Mouse (Mus musculus) forebrain, embryonic 16.5 days (tissue): ENCODE measurements around the gene Gm1673. TPM values are rescaled to one million over a fixed set of nuclear protein-coding genes. Genes with fewer than 3 reads are reported as not detected.
"Not testable (repeated sequence)": the region's sequence is repeated elsewhere in the genome, so short reads cannot be mapped to it uniquely, and the experiment has no call there.

Experiments used
- ATAC-seq: fragments of 200-750 bp; cut with Nextera tagmentation; 2 replicates; pipeline ENCODE4 v1.8.0; 2017; ENCODE audit warnings: mild to moderate bottlenecking, moderate library complexity
- H3K27ac ChIP-seq: fragments of 300-500 bp; sonication (generic); 2 replicates; pipeline ENCODE4 v1.5.1; 2014; ENCODE audit warnings: low read length, control low read depth
- H3K27me3 ChIP-seq: fragments of 300-500 bp; sonication (generic); replicated peaks from 2 replicates; pipeline ENCODE4 v1.6.1; 2014; ENCODE audit warnings: low read length; ENCODE audit not compliant: control insufficient read depth, insufficient read depth
- H3K36me3 ChIP-seq: fragments of 300-500 bp; sonication (generic); 2 replicates; pipeline ENCODE4 v1.6.1; 2014; ENCODE audit not compliant: control insufficient read depth, insufficient read depth
- H3K4me1 ChIP-seq: fragments of 300-500 bp; sonication (generic); replicated peaks from 2 replicates; pipeline ENCODE4 v1.6.1; 2014; ENCODE audit warnings: low read length; ENCODE audit not compliant: control insufficient read depth, insufficient read depth
- H3K4me2 ChIP-seq: fragments of 300-500 bp; sonication (generic); 2 replicates; pipeline ENCODE4 v1.6.1; 2014; ENCODE audit warnings: mild to moderate bottlenecking, low read length, control low read depth
- H3K4me3 ChIP-seq: fragments of 300-500 bp; sonication (generic); replicated peaks from 2 replicates; pipeline ENCODE4 v1.5.1; 2014; ENCODE audit warnings: mild to moderate bottlenecking, low read length, control low read depth
- H3K9ac ChIP-seq: fragments of 300-500 bp; sonication (generic); replicated peaks from 2 replicates; pipeline ENCODE4 v1.6.1; 2014; ENCODE audit warnings: low read depth, low read length, control low read depth
- H3K9me3 ChIP-seq: fragments of 300-500 bp; sonication (generic); 2 replicates; pipeline ENCODE4 v1.6.1; 2016; ENCODE audit warnings: low read length; ENCODE audit not compliant: control insufficient read depth
- WGBS: fragments of 180-500 bp; shearing (Covaris S2); extraction: QIAGEN DNeasy Blood & Tissue Kit; methylation state at CpG from one replicate; pipeline ENCODE4 v1.1.7; 2014; 5-methylcytosine and 5-hydroxymethylcytosine counted together
- polyA plus RNA-seq: library from polyadenylated mRNA; unstranded; fragments of >200 nt; fragmentation: Nextera tagmentation; extraction: Ambion mirVana; gene quantifications from 2 replicates; pipeline ENCODE4 v1.2.1, GENCODE M21; 2015

The Gm1673 gene
- polyA plus RNA-seq: 435 and 524 TPM in 2 replicates

DNA sequence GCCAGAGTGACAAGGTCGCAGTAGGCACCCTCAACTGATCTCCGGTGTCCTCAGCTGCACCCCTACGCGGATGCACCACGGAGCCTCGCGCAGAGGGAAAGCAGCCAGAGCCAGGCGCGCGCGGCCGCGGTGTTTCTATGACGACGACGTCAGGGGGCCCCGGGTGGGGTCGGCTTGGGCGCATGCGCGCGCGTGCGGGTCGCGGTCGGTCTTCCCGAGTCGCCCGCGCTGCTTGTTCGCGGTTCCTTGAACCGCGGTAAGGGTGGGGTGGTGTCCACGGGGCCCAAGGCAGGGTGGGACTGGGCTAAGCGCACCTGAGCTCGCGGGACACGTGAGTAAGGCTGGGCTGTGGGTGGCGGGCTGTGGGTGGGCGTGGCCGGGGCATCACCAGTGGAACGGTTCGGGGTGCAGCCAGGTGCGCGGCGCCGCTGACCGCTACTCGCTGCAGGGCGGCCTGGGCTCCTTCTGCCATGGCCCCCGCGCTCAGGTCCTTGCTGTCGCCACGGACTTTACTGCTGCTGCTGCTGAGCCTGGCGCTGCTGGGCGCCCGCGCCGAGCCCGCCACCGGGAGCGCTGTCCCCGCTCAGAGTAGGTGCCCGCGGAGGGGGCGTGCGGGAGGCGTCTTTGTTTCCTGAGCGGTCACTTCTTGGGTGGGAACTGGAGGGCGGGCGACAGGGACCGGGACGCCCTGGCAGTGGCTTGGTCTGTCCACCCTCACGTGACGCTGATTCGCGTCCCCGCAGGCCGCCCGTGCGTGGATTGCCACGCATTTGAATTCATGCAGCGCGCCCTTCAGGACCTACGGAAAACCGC lies at the start of gene Gm1673:
Gm1673 (plus strand) TSS at position 125 of the 813 bp plus-strand sequence.
- Histone ChIP-seq H3K9me3 (no peaks in the 10 kb centered on the region), H3K27ac (peak within 1 kb of the TSS; percentile 91), H3K36me3 (peaks cover 5% of the 10 kb centered on the region; the same call in 1 of the 2 replicates), H3K9ac (peak within 1 kb of the TSS; percentile 97), H3K4me2 (peak within 1 kb of the TSS; percentile 86), H3K27me3 (no peaks in the 10 kb centered on the region), H3K4me3 (peak within 1 kb of the TSS; percentile 95), H3K4me1 (peaks cover 28% of the 10 kb centered on the region)
- peak; percentile 91 for ATAC-seq
- 0% methylated on average over 83 of the region's 88 CpGs for WGBS

DNA sequence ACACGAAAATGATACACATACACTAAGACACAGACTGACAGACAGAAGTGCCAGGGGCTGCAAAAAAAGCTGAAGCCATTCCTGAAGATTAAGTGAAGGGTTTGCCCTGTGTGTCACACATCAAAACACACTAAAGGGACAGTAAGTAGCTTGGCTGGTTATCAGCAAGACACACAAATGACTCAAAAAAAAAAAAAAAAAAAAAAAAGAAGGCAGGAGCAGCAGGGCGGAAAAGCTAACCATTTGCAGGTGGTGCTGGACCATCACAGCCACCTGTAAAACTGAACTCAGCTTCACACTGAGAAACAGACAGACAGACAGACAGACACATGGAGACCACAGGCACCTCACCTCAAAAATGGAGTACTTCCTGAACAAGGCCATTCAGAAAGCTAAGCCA lies 49.2 kb upstream of the Gm1673 start:
- WGBS: 83% methylated on average over 2 of the region's 2 CpGs
- H3K27ac ChIP-seq: no peak overlapping the region
- peaks cover 25% of the 10 kb centered on the region for H3K4me1 ChIP-seq
- H3K36me3 ChIP-seq: peaks cover 12% of the 10 kb centered on the region
- peak overlapping the region; percentile 36 for H3K4me2 ChIP-seq
- H3K27me3 ChIP-seq: no peaks in the 10 kb centered on the region
- no peaks in the 10 kb centered on the region for H3K9me3 ChIP-seq
- no peak overlapping the region for H3K4me3 ChIP-seq
- no peak overlapping the region for H3K9ac ChIP-seq
- ATAC-seq: no peak

DNA sequence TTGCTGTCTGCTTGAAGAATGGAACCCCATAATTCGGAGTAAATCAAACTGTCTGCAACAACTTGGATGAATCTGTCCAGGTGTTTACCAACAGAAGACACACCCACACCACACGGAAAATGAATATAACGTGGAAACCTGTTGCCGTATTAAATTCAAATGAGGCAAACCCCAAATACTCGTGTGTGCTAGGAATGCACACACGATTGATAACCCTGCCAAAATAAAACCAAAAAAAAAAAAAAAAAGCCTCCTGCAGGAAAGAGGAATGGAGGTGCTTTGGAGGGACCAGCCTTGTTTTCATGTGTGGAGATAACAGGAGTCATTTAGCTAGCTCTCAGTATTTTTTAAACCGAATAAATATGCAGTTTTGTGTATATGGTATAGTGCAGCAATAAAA lies 48.4 kb upstream of the Gm1673 start:
- Histone ChIP-seq H3K36me3 (peaks cover 7% of the 10 kb centered on the region), H3K9ac (no peak overlapping the region), H3K4me2 (peak overlapping the region; percentile 66), H3K4me1 (peaks cover 25% of the 10 kb centered on the region), H3K4me3 (peak overlapping the region; percentile 96), H3K9me3 (no peaks in the 10 kb centered on the region), H3K27me3 (no peaks in the 10 kb centered on the region), H3K27ac (no peak overlapping the region)
- WGBS: 81% methylated on average over 7 of the region's 7 CpGs
- no peak for ATAC-seq

DNA sequence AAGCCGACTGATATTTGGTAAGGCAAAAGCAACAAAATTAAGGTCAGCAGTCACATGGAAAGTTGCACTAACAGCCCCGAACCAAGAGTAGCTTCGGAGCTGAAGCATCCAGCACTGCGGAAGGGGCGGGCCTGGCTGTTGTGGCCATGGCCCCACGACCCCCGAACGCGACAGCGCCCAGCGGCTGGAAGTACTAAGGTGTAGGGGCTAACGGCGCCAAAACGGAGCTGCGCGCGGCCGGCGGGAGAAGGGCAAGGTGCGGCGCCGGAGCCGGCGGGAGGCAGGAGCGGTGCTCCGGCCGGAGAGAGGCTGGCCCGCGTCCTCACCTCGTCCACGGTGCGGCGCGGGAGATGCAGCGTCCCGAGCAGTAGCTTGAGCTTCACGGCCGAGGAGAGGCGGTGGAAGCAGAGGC lies 47.5 kb upstream of the Gm1673 start:
- peak overlapping the region; percentile 66 for H3K4me2 ChIP-seq
- WGBS: under 1% methylated on average over 39 of the region's 39 CpGs
- peak; percentile 32 for ATAC-seq
- peaks cover 25% of the 10 kb centered on the region for H3K4me1 ChIP-seq
- H3K36me3 ChIP-seq: no peaks in the 10 kb centered on the region; the same call in 1 of the 2 replicates
- H3K27ac ChIP-seq: peak overlapping the region; percentile 95
- no peaks in the 10 kb centered on the region for H3K27me3 ChIP-seq
- H3K4me3 ChIP-seq: peak overlapping the region; percentile 96
- H3K9me3 ChIP-seq: no peaks in the 10 kb centered on the region
- peak overlapping the region; percentile 89 for H3K9ac ChIP-seq

DNA sequence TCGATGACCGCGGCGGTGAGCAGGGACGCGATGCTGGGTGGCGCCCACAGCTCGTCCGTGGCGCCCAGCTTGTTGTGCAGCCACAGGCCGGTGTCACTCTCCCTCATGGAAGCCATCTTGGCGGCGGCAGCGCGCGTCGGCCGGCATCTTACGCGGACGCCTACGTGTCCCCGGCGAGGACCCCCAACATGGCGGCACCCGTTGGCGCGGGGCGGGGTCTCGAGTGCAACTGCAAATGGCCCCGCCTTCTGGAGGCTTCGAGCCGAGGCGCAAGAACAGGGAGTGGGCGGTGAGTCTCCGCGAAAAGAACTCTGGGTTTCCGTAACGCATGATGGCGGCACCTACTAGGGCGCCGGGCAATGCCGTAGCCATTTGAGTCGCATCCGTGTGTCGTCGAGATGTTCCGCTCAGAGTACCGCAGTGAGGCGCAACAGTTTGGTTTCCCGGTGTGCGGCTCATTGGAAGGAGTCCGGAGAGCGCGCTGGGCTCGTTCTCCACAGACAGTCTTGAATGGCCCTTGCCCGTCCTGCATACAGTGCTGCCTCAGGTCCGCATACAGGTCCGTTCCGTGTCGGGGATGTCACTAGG lies 47.0 kb upstream of the Gm1673 start, which contains the start of gene Nelfa:
Nelfa (minus strand) TSS at position 294 of the 588 bp plus-strand sequence.
- H3K9ac ChIP-seq: peak within 1 kb of the TSS; percentile 89
- H3K9me3 ChIP-seq: no peaks in the 10 kb centered on the region
- peaks cover 25% of the 10 kb centered on the region for H3K4me1 ChIP-seq
- peak; percentile 98 for ATAC-seq
- WGBS: under 1% methylated on average over 61 of the region's 61 CpGs
- H3K27me3 ChIP-seq: no peaks in the 10 kb centered on the region
- H3K4me3 ChIP-seq: peak within 1 kb of the TSS; percentile 96
- no peaks in the 10 kb centered on the region; the same call in 1 of the 2 replicates for H3K36me3 ChIP-seq
- peak within 1 kb of the TSS; percentile 95 for H3K27ac ChIP-seq
- peak within 1 kb of the TSS; percentile 66 for H3K4me2 ChIP-seq

DNA sequence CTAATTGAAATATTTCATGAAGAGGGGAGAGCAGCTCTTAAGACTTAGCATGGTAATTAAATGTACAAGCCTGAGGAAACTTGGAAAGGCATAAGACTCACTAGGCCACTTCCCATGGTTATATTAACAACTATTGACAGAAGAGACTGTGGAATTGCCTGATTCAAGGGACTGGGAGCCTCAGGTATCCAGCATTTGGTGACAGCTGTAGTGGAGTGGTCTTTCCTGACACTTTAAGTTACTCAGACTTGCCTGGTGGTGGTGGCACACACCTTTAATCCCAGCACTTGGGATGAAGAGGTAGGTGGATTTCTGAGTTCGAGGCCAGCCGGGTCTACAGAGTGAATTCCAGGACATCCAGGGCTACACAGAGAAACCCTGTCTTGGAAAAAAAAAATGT lies 46.0 kb upstream of the Gm1673 start:
- Histone ChIP-seq H3K27me3 (no peaks in the 10 kb centered on the region), H3K4me3 (no peak overlapping the region), H3K9ac (no peak overlapping the region; the same call in 1 of the 2 replicates), H3K4me2 (peak overlapping the region; percentile 65; the same call in 1 of the 2 replicates), H3K4me1 (peaks cover 25% of the 10 kb centered on the region), H3K9me3 (no peaks in the 10 kb centered on the region), H3K36me3 (no peaks in the 10 kb centered on the region; the same call in 1 of the 2 replicates), H3K27ac (no peak overlapping the region)
- no peak for ATAC-seq
- WGBS: 98% methylated on average over 2 of the region's 2 CpGs

DNA sequence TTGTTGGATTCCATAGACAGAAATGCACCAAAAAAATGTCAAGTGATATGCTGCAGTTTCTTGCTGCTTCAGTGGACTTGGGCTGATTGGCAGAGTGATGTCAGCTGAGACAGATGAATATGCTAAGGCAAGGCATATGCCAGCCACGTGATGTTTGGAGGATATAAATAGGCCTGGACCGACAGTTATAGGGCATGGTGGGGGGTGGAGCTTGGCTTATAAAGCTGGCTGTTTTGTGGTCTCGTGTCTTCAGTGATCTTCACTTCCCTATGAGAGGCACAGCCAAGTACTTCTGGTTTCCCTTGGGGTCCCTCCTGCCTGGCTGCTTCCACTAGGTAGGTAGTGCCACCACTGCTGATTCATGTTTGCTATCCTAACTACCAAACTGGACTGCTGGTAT lies 44.8 kb upstream of the Gm1673 start:
- H3K9ac ChIP-seq: no peak overlapping the region
- no peak overlapping the region for H3K4me3 ChIP-seq
- ATAC-seq: no peak
- no peak overlapping the region for H3K27ac ChIP-seq
- 90% methylated on average over 3 of the region's 3 CpGs for WGBS
- H3K9me3 ChIP-seq: no peaks in the 10 kb centered on the region
- peaks cover 24% of the 10 kb centered on the region for H3K4me1 ChIP-seq
- H3K27me3 ChIP-seq: no peaks in the 10 kb centered on the region
- H3K36me3 ChIP-seq: no peaks in the 10 kb centered on the region
- H3K4me2 ChIP-seq: no peak overlapping the region

DNA sequence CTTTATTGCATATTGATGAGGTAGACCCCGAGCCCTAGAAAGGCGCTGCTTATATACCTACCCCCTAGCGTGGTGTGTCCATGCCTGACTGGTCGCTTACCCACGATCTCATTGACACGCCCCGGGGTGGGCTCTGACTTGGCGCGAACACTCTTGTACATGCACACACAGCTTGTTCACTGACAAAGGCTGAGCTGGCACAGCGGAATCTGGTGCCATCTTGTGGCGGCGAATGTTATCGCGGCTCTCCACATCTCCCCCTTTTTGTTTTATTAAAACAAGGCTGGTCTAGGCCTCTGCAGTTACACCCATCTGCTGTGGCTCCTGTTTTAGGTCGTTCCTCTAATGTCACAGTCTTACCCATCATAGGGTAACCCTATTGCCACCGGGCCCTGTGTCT lies 36.2 kb upstream of the Gm1673 start:
- not testable (repeated sequence) for H3K27me3 ChIP-seq, H3K9ac ChIP-seq, H3K27ac ChIP-seq, H3K4me2 ChIP-seq, ATAC-seq, H3K4me3 ChIP-seq, H3K36me3 ChIP-seq, H3K9me3 ChIP-seq, H3K4me1 ChIP-seq
- WGBS: 88% methylated on average over 16 of the region's 16 CpGs

DNA sequence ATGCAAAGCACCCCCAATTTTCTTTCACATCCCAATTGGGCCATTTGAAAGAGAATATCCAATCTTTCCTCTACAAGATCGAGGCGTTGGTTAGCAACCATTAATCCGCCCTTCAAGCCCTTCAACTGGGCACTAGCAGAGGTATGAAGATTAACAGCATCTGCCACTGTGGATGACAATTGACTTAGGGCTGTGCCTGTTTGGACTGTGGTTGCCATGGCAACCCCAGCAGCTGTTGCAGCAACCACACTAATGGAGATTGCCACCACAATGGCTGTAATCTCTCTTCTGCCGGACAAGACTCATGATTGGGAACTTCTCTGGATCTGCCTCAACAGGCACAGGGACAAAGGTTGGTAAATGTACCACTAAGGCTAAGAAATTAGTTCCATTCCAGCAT lies 34.9 kb upstream of the Gm1673 start:
- no peak for ATAC-seq
- Histone ChIP-seq H3K27me3 (no peaks in the 10 kb centered on the region), H3K4me2 (no peak overlapping the region), H3K27ac (no peak overlapping the region), H3K9ac (no peak overlapping the region), H3K9me3 (peaks cover 3% of the 10 kb centered on the region; the same call in 1 of the 2 replicates), H3K4me3 (no peak overlapping the region), H3K4me1 (no peaks in the 10 kb centered on the region), H3K36me3 (no peaks in the 10 kb centered on the region)
- WGBS: 79% methylated on average over 4 of the region's 4 CpGs
